Mouse (Mus musculus) forebrain, embryonic 15.5 days (tissue): ENCODE results near the gene Rab5b. TPM values are rescaled to one million over a fixed set of nuclear protein-coding genes. Genes with fewer than 3 reads are reported as not detected.
A peak's percentile ranks its signal among the peaks of the same experiment; 100 is the strongest.

Experiments
- ATAC-seq: fragments of 200-750 bp; cut with Nextera tagmentation; replicated peaks from 2 replicates; pipeline ENCODE4 v1.8.0; 2017; ENCODE audit warnings: mild to moderate bottlenecking, moderate TSS enrichment, moderate library complexity
- H3K27ac ChIP-seq: fragments of 300-500 bp; sonication (generic); replicated peaks from 2 replicates; pipeline ENCODE4 v1.5.1; 2015; ENCODE audit warnings: mild to moderate bottlenecking, inconsistent platforms
- H3K27me3 ChIP-seq: fragments of 300-500 bp; sonication (generic); 2 replicates; pipeline ENCODE4 v1.6.1; 2015; ENCODE audit warnings: inconsistent platforms
- H3K36me3 ChIP-seq: fragments of 300-500 bp; sonication (generic); 2 replicates; pipeline ENCODE4 v1.6.1; 2015; ENCODE audit warnings: mild to moderate bottlenecking, inconsistent platforms
- H3K4me1 ChIP-seq: fragments of 300-500 bp; sonication (generic); 2 replicates; pipeline ENCODE4 v1.6.1; 2015; ENCODE audit warnings: inconsistent platforms
- H3K4me2 ChIP-seq: fragments of 300-500 bp; sonication (generic); replicated peaks from 2 replicates; pipeline ENCODE4 v1.6.1; 2015; ENCODE audit warnings: mild to moderate bottlenecking, inconsistent platforms
- H3K4me3 ChIP-seq: fragments of 300-500 bp; sonication (generic); 2 replicates; pipeline ENCODE4 v1.5.1; 2015; ENCODE audit warnings: mild to moderate bottlenecking, inconsistent platforms
- H3K9ac ChIP-seq: fragments of 300-500 bp; sonication (generic); replicated peaks from 2 replicates; pipeline ENCODE4 v1.6.1; 2015; ENCODE audit warnings: mild to moderate bottlenecking, inconsistent platforms
- H3K9me3 ChIP-seq: fragments of 300-500 bp; sonication (generic); 2 replicates; pipeline ENCODE4 v1.6.1; 2016; ENCODE audit warnings: inconsistent platforms
- WGBS: fragments of 180-500 bp; shearing (Covaris S2); methylation state at CpG from one replicate; pipeline ENCODE4 v1.1.7; 2015; ENCODE audit warnings: mixed read lengths; 5-methylcytosine and 5-hydroxymethylcytosine counted together
- polyA plus RNA-seq: library from polyadenylated mRNA; unstranded; fragments of >200 nt; fragmentation: Nextera tagmentation; extraction: Ambion mirVana; gene quantifications from 2 replicates; pipeline ENCODE4 v1.2.1, GENCODE M21; 2015

Gene Rab5b
- polyA plus RNA-seq, result 116 and 117 TPM in 2 replicates

GRCm38 (mm10) chr10:128695992-128696807, at the start of gene Rab5b:
Gene Rab5b (minus strand): TSS chr10:128696264.
- peak within 1 kb of the TSS; percentile 97 for H3K9ac ChIP-seq
- WGBS, result 1% methylated on average over 38 of the region's 40 CpGs
- H3K27me3 ChIP-seq, result no peaks in the 10 kb centered on the region
- H3K4me1 ChIP-seq, result peaks cover 16% of the 10 kb centered on the region
- peak; percentile 99 for ATAC-seq
- H3K9me3 ChIP-seq, result no peaks in the 10 kb centered on the region
- H3K36me3 ChIP-seq, result no peaks in the 10 kb centered on the region
- H3K27ac ChIP-seq, result peak within 1 kb of the TSS; percentile 99
- peak within 1 kb of the TSS; percentile 96 for H3K4me3 ChIP-seq
- peak within 1 kb of the TSS; percentile 65 for H3K4me2 ChIP-seq

DNA sequence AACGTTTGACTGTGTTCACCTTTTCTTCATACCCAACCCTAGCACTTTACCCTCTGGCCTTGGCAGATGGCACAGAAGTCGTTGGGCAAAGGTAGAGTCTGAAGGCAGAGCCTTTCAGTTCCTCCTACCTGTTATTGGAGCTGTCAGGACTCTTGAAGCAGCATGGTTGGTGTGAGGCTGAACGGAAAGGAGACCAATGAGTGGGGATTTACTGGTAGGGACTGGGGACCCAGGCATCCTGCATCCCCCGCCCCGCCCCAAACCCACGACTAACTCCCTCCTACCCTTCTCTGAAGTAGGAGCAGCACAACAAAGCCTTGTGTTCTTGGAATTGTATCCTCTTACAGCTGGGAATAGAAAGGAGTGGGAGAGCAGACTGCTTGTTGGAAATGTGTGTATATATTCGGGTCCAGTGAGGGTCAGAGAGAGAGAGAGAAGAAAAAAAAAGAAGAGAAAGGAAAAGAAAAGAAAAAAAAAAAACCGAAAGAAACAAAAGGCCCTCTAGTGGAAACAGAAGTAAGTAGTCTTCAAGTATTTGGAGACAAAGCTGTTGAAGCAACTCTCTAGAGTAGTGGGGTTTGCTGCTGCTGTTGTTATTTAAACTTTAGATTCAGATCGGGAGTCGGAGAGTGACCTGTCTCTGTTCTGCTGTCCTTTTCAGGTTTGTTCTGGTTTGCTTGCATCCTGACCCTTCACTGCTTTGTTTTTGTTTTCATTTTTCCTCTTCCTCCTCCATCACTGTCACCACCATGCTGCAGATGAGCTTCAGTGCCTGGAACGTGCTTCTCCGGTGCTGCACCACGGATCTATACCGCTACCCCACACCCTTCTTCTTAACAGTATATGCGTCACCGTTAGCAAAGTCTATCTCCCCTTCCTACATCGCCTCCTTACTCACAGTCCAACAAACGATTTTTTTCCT, 48.9 kb upstream of the Rab5b start, which contains the start of gene Dgka:
TSS of gene Dgka (minus strand) at position 176 of the 922 bp plus-strand sequence.
- ATAC-seq, result no peak
- Histone ChIP-seq H3K36me3 (no peaks in the 10 kb centered on the region), H3K4me2 (peak within 1 kb of the TSS; percentile 84), H3K27ac (no peak within 1 kb of the TSS), H3K4me3 (peak within 1 kb of the TSS; percentile 51), H3K9me3 (no peaks in the 10 kb centered on the region), H3K4me1 (peaks cover 32% of the 10 kb centered on the region), H3K9ac (peak within 1 kb of the TSS; percentile 53), H3K27me3 (peaks cover 38% of the 10 kb centered on the region; the same call in 1 of the 2 replicates)
- WGBS, result 23% methylated on average over 18 of the region's 18 CpGs

- H3K4me2 ChIP-seq, result peak overlapping the region; percentile 84
- no peak overlapping the region for H3K27ac ChIP-seq
- H3K4me3 ChIP-seq, result peak overlapping the region; percentile 51
- H3K4me1 ChIP-seq, result peaks cover 25% of the 10 kb centered on the region
- H3K9ac ChIP-seq, result peak overlapping the region; percentile 53
- H3K27me3 ChIP-seq, result peaks cover 38% of the 10 kb centered on the region; the same call in 1 of the 2 replicates
- H3K36me3 ChIP-seq, result no peaks in the 10 kb centered on the region
- ATAC-seq, result no peak
- WGBS, result 21% methylated on average over 8 of the region's 8 CpGs
- H3K9me3 ChIP-seq, result no peaks in the 10 kb centered on the region
Observed at GRCm38 (mm10) chr10:128744211-128744610, 48.1 kb upstream of the Rab5b start.

DNA sequence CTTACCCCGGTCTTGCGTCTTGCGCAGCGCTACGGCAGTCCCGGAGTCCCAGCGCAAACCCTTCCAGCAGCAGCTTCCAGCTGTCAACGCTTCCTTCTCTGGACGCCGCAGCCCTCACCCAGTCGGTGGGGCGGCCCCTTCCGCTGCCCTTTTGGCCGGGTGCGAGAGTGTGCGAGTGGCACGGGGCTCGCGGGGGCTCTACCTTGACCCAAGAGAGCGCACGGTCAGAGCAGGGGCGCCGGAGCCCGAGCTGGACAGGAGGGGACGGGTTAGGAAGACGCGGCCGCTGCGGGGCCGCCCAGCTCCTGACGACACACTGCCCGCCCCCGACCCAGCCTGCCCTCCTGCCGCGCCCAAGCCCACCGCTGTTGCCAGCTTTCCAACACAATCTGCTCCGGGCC, 47.7 kb upstream of the Rab5b start:
- Histone ChIP-seq H3K4me1 (peaks cover 21% of the 10 kb centered on the region), H3K9ac (peak overlapping the region; percentile 53), H3K27ac (no peak overlapping the region), H3K9me3 (no peaks in the 10 kb centered on the region), H3K36me3 (no peaks in the 10 kb centered on the region), H3K4me3 (peak overlapping the region; percentile 51), H3K27me3 (peaks cover 38% of the 10 kb centered on the region; the same call in 1 of the 2 replicates), H3K4me2 (peak overlapping the region; percentile 84)
- ATAC-seq, result no peak
- under 1% methylated on average over 35 of the region's 37 CpGs for WGBS

- WGBS, result 9% methylated on average over 7 of the region's 7 CpGs
- Histone ChIP-seq H3K27me3 (peaks cover 38% of the 10 kb centered on the region; the same call in 1 of the 2 replicates), H3K36me3 (no peaks in the 10 kb centered on the region), H3K4me2 (peak overlapping the region; percentile 84), H3K4me1 (peaks cover 21% of the 10 kb centered on the region), H3K9me3 (no peaks in the 10 kb centered on the region), H3K4me3 (peak overlapping the region; percentile 51), H3K27ac (no peak overlapping the region), H3K9ac (peak overlapping the region; percentile 53)
- ATAC-seq, result no peak
Observed at GRCm38 (mm10) chr10:128743235-128743634, 47.2 kb upstream of the Rab5b start.

DNA sequence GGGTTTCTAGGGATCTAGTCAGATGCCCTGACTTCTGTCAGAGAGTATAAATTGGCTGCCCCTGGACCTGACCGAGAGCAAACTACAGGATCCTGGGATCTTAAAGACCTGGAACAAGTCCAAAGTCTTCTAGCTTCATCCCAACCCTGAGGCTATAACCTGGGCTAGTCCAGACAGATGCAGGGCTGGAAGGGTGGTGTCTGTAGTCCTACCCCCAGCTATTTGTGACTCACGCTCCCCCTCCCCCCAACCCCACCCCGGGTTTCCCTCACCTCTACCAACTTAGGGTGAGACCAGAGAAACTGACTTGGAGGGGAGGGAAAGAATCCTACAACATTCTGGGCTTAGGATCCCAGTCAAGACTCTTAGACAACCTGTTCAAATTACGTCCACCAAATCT, 46.6 kb upstream of the Rab5b start:
- peaks cover 21% of the 10 kb centered on the region for H3K4me1 ChIP-seq
- H3K4me2 ChIP-seq, result no peak overlapping the region
- ATAC-seq, result no peak
- peaks cover 38% of the 10 kb centered on the region; the same call in 1 of the 2 replicates for H3K27me3 ChIP-seq
- H3K4me3 ChIP-seq, result no peak overlapping the region
- H3K9ac ChIP-seq, result no peak overlapping the region
- H3K36me3 ChIP-seq, result no peaks in the 10 kb centered on the region
- no peak overlapping the region for H3K27ac ChIP-seq
- 35% methylated on average over 4 of the region's 4 CpGs for WGBS
- no peaks in the 10 kb centered on the region for H3K9me3 ChIP-seq

- no peak overlapping the region for H3K27ac ChIP-seq
- WGBS, result 81% methylated on average over 2 of the region's 2 CpGs
- H3K9me3 ChIP-seq, result no peaks in the 10 kb centered on the region
- H3K4me2 ChIP-seq, result no peak overlapping the region
- H3K9ac ChIP-seq, result no peak overlapping the region
- H3K36me3 ChIP-seq, result no peaks in the 10 kb centered on the region
- H3K27me3 ChIP-seq, result peaks cover 34% of the 10 kb centered on the region; the same call in 1 of the 2 replicates
- H3K4me1 ChIP-seq, result peaks cover 18% of the 10 kb centered on the region
- no peak for ATAC-seq
- H3K4me3 ChIP-seq, result no peak overlapping the region
Observed at GRCm38 (mm10) chr10:128740296-128740695, 44.2 kb upstream of the Rab5b start.

DNA sequence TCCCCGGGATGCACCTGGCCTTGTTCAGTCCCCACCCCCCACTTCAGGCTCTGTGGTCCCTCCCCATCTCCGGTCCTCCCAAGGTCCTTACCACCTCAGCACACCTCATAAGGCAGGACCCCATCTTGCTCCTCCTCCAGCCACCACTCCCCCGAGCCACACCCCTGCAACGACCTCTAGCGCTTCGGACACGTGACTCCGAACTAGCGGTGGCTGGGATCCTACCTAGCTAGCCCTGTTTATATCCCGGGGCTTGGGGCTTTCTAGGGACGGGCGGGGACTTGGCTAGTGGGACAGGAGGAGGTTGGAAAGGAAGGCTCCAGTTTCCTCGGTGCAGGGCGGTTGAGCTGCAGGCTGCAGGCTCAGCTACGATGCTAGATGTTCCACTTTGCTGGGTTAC, 41.4 kb upstream of the Rab5b start:
- no peak for ATAC-seq
- H3K9ac ChIP-seq, result no peak overlapping the region

GRCm38 (mm10) chr10:128731992-128732391, 35.9 kb upstream of the Rab5b start:
- H3K4me2 ChIP-seq, result no peak overlapping the region
- no peak overlapping the region for H3K4me3 ChIP-seq
- no peaks in the 10 kb centered on the region for H3K9me3 ChIP-seq
- ATAC-seq, result no peak
- peaks cover 3% of the 10 kb centered on the region; the same call in 1 of the 2 replicates for H3K4me1 ChIP-seq
- no peaks in the 10 kb centered on the region for H3K36me3 ChIP-seq
- H3K9ac ChIP-seq, result no peak overlapping the region
- H3K27me3 ChIP-seq, result no peaks in the 10 kb centered on the region
- H3K27ac ChIP-seq, result no peak overlapping the region

More for the DNA sequence above, 41.4 kb upstream of the Rab5b start:
- peak overlapping the region; percentile 20; the same call in 1 of the 2 replicates for H3K4me3 ChIP-seq
- WGBS, result 5% methylated on average over 15 of the region's 15 CpGs
- peaks cover 11% of the 10 kb centered on the region; the same call in 1 of the 2 replicates for H3K27me3 ChIP-seq
- no peak overlapping the region for H3K27ac ChIP-seq
- 0 out of 2 replicates have a peak, but pooled peaks cover 2% of the 10 kb centered on the region for H3K4me1 ChIP-seq
- no peaks in the 10 kb centered on the region for H3K36me3 ChIP-seq
- H3K4me2 ChIP-seq, result peak overlapping the region; percentile 36
- H3K9me3 ChIP-seq, result no peaks in the 10 kb centered on the region

GRCm38 (mm10) chr10:128731002-128731433, 35.0 kb upstream of the Rab5b start:
- Histone ChIP-seq H3K27me3 (no peaks in the 10 kb centered on the region), H3K4me3 (no peak overlapping the region), H3K4me1 (peaks cover 3% of the 10 kb centered on the region; the same call in 1 of the 2 replicates), H3K4me2 (peak overlapping the region; percentile 27; the same call in 1 of the 2 replicates), H3K9me3 (no peaks in the 10 kb centered on the region), H3K36me3 (no peaks in the 10 kb centered on the region), H3K9ac (no peak overlapping the region), H3K27ac (no peak overlapping the region)
- peak; percentile 61 for ATAC-seq
- 17% methylated on average over 10 of the region's 10 CpGs for WGBS

GRCm38 (mm10) chr10:128728059-128728458, 32.0 kb upstream of the Rab5b start:
- H3K9me3 ChIP-seq, result no peaks in the 10 kb centered on the region
- no peak overlapping the region for H3K4me3 ChIP-seq
- no peak for ATAC-seq
- 75% methylated on average over 5 of the region's 5 CpGs for WGBS
- H3K4me2 ChIP-seq, result no peak overlapping the region
- peaks cover 3% of the 10 kb centered on the region; the same call in 1 of the 2 replicates for H3K4me1 ChIP-seq
- no peak overlapping the region for H3K9ac ChIP-seq
- H3K36me3 ChIP-seq, result no peaks in the 10 kb centered on the region
- no peak overlapping the region for H3K27ac ChIP-seq
- H3K27me3 ChIP-seq, result no peaks in the 10 kb centered on the region
